Mouse (Mus musculus) neural tube, embryonic 11.5 days (tissue): ENCODE measurements around the gene Zfr2. TPM values are rescaled to one million over a fixed set of nuclear protein-coding genes. Genes with fewer than 3 reads are reported as not detected.

Source experiments
- ATAC-seq: fragments of 200-750 bp; cut with Nextera tagmentation; 2 replicates; pipeline ENCODE4 v1.8.0; 2017; ENCODE audit warnings: moderate number of reproducible peaks, mild to moderate bottlenecking, moderate TSS enrichment, moderate library complexity; ENCODE audit not compliant: insufficient read depth, low FRiP score, low TSS enrichment
- DNase-seq: peaks from one replicate; pipeline ENCODE4 v3.0.0-alpha.2; 2015; ENCODE audit warnings: low spot score
- H3K27ac ChIP-seq: fragments of 300-500 bp; sonication (generic); 2 replicates; pipeline ENCODE4 v1.5.1; 2014; ENCODE audit warnings: low read depth, mild to moderate bottlenecking, low read length
- H3K27me3 ChIP-seq: fragments of 300-500 bp; sonication (generic); 2 replicates; pipeline ENCODE4 v1.6.1; 2014; ENCODE audit warnings: mild to moderate bottlenecking, low read length, mixed read lengths; ENCODE audit not compliant: control insufficient read depth, insufficient read depth
- H3K36me3 ChIP-seq: fragments of 300-500 bp; sonication (generic); 2 replicates; pipeline ENCODE4 v1.6.1; 2014; ENCODE audit warnings: mild to moderate bottlenecking, low read length, moderate library complexity, mixed read lengths; ENCODE audit not compliant: control insufficient read depth, insufficient read depth
- H3K4me1 ChIP-seq: fragments of 300-500 bp; sonication (generic); 2 replicates; pipeline ENCODE4 v1.6.1; 2014; ENCODE audit warnings: low read length, mixed read lengths; ENCODE audit not compliant: control insufficient read depth, insufficient read depth
- H3K4me2 ChIP-seq: fragments of 300-500 bp; sonication (generic); 2 replicates; pipeline ENCODE4 v1.6.1; 2014; ENCODE audit warnings: low read depth, mild to moderate bottlenecking, moderate library complexity
- H3K4me3 ChIP-seq: fragments of 300-500 bp; sonication (generic); 2 replicates; pipeline ENCODE4 v1.5.1; 2014; ENCODE audit warnings: low read depth, low read length
- H3K9ac ChIP-seq: fragments of 300-500 bp; sonication (generic); 2 replicates; pipeline ENCODE4 v1.6.1; 2014; ENCODE audit warnings: mild to moderate bottlenecking, low read length
- H3K9me3 ChIP-seq: fragments of 300-500 bp; sonication (generic); 2 replicates; pipeline ENCODE4 v1.6.1; 2016; ENCODE audit warnings: low read length; ENCODE audit not compliant: control insufficient read depth
- WGBS: fragments of 180-500 bp; shearing (Covaris S2); extraction: QIAGEN DNeasy Blood & Tissue Kit; methylation state at CpG from one replicate; pipeline ENCODE4 v1.1.7; 2014; 5-methylcytosine and 5-hydroxymethylcytosine counted together
- polyA plus RNA-seq: library from polyadenylated mRNA; unstranded; fragments of >200 nt; fragmentation: Nextera tagmentation; extraction: Ambion mirVana; gene quantifications from 2 replicates; pipeline ENCODE4 v1.2.1, GENCODE M21; 2014

Gene Zfr2
- polyA plus RNA-seq, 1 experiment from 2014 or later, result 6.0 TPM

DNA sequence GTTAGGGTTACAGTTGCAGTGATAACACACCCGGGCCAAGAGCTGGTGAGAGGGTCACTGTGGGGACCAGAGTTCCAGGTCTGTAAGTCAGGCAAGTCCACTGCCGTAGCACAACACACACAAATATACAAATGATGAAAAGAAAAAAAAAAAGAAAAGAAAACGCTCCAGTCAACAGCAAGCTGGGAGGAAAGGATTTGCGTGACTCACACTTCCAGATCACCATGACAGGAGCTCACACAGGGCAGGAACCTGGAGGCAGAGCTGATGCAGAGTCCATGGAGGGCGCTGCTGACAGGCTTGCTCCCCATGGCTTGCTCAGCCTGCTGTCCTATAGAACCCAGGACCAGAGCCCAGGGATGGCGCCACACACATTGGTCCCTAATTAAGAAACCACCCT is 1.3 kb downstream of the Zfr2 start:
- Histone ChIP-seq H3K27ac (no peak overlapping the region), H3K9ac (no peak overlapping the region), H3K4me1 (no peaks in the 10 kb centered on the region), H3K4me2 (no peak overlapping the region), H3K4me3 (no peak overlapping the region), H3K27me3 (peaks cover 22% of the 10 kb centered on the region), H3K36me3 (no peaks in the 10 kb centered on the region), H3K9me3 (no peaks in the 10 kb centered on the region)
- DNase-seq (no peak), ATAC-seq (no peak)
- 90% methylated on average over 6 of the region's 6 CpGs for WGBS

DNA sequence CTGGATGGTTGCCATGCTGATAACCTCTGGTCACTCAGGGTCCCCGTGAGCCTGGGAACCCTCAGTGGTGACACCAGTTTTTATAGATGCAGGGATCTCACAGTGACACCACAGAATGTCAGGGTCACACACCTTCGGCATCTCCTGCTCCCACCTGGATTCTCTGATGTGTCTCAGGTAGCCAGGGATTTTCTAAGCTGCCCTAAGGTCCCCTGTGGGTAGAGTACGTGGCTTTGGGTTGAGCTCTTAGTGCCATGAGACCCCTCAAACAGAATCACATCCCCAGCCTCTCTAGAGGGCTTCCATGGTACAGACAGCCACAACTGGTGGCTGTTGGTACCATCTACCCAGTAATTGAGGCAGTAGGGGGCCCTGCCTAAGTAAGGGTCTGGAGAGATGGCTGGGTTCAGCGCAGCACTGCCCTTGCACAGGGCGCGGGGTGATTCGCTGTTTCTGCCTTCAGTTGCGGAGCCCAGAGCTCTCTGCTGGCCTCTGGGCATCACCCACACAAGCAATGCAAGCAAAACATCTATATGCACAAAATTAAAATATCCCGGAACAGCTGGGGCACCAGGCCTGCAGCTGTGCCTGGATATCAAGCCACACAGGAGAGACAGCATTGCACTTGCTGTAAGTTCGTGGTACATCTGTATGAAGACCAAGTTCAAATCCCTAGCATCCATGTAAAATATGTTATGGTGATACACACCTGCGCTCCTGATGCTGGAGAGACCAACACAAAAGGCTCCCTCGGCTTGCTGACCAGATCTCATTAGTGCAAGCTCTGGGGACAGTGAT is 3.7 kb downstream of the Zfr2 start:
- H3K4me2 ChIP-seq, result no peak overlapping the region
- no peak overlapping the region for H3K27ac ChIP-seq
- H3K27me3 ChIP-seq, result peaks cover 14% of the 10 kb centered on the region
- H3K9me3 ChIP-seq, result no peaks in the 10 kb centered on the region
- ATAC-seq (no peak), DNase-seq (no peak)
- WGBS, result 85% methylated on average over 12 of the region's 12 CpGs
- no peaks in the 10 kb centered on the region for H3K36me3 ChIP-seq
- no peak overlapping the region for H3K9ac ChIP-seq
- H3K4me1 ChIP-seq, result peaks cover 4% of the 10 kb centered on the region; the same call in 1 of the 2 replicates
- no peak overlapping the region for H3K4me3 ChIP-seq

DNA sequence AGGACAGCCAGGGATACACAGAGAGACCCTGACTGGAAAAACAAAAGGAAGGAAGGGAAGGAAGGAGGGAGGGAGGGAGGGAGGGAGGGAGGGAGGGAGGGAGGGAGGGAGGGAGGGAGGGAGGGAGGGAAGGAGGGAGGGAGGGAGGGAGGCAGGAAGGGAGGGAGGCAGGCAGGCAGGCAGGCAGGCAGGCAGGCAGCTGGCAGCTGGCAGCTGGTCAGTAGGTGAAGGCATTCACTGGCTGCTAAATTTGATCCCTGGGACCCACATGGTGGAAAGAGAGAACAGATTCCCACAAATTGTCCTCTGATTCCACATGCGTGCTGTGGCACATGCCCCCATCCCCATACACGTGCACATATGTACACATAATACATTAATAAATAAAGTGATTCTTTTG is 5.7 kb downstream of the Zfr2 start:
- Histone ChIP-seq H3K4me3 (no peak overlapping the region), H3K9ac (no peak overlapping the region)

GRCm38 (mm10) chr10:81240876-81241275 is 7.9 kb downstream of the Zfr2 start:
- H3K4me3 ChIP-seq, result no peak overlapping the region
- peaks cover 4% of the 10 kb centered on the region; the same call in 1 of the 2 replicates for H3K4me1 ChIP-seq
- H3K27me3 ChIP-seq, result peaks cover 16% of the 10 kb centered on the region
- peak; percentile 79 for DNase-seq
- WGBS, result 26% methylated on average over 13 of the region's 13 CpGs
- H3K4me2 ChIP-seq, result no peak overlapping the region
- H3K27ac ChIP-seq, result no peak overlapping the region
- H3K9ac ChIP-seq, result no peak overlapping the region
- no peaks in the 10 kb centered on the region for H3K36me3 ChIP-seq
- no peaks in the 10 kb centered on the region for H3K9me3 ChIP-seq
- ATAC-seq, result no peak

More for the DNA sequence above, 5.7 kb downstream of the Zfr2 start:
- peaks cover 16% of the 10 kb centered on the region for H3K27me3 ChIP-seq
- no peak overlapping the region for H3K27ac ChIP-seq
- H3K36me3 ChIP-seq, result no peaks in the 10 kb centered on the region
- peaks cover 4% of the 10 kb centered on the region; the same call in 1 of the 2 replicates for H3K4me1 ChIP-seq
- WGBS, result 77% methylated on average over 2 of the region's 2 CpGs
- H3K9me3 ChIP-seq, result no peaks in the 10 kb centered on the region
- DNase-seq (no peak), ATAC-seq (no peak)
- no peak overlapping the region for H3K4me2 ChIP-seq

DNA sequence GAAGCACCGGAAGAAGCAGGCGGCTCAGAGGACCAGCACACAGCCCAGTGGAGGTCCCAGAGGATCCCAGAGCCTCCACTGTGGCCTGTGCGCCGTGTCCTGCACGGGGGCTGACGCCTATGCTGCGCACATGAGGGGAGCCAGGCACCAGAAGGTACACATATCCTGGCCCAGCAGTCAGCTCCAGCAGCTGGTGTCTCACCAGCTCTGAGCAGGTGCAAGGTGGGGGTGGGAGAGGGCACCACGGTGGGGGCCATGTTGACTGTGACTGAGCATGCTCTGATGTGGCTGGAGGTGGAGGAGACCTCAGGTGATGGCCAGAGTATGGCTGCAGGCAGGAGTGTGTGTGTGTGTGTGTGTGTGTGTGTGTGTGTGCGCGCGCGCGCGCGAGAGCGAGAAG is 9.1 kb downstream of the Zfr2 start:
- no peak overlapping the region for H3K27ac ChIP-seq
- peaks cover 4% of the 10 kb centered on the region; the same call in 1 of the 2 replicates for H3K4me1 ChIP-seq
- ATAC-seq (no peak), DNase-seq (no peak)
- no peak overlapping the region for H3K4me3 ChIP-seq
- no peaks in the 10 kb centered on the region for H3K36me3 ChIP-seq
- no peaks in the 10 kb centered on the region for H3K9me3 ChIP-seq
- WGBS, result 90% methylated on average over 16 of the region's 16 CpGs
- no peak overlapping the region for H3K4me2 ChIP-seq
- H3K27me3 ChIP-seq, result peaks cover 16% of the 10 kb centered on the region
- no peak overlapping the region for H3K9ac ChIP-seq

DNA sequence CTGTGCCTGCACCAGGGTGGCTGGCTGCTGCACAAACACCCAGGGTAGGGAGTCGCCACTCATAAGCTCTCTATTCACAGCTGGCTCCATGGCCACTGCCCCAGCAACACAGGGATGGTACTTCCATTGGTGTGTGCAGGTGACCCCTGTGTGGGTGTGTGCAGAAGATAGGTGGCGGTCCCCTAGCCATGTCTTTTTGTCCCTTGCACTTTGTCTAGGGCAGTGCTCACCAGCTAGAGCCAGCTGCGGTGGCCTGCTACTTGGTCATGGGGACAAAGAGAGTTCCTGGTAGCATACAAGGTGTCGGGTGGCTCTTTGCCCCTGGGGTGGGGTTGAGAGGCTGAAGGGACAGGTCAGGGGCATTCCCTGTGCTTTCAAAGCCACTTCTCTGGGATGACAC is 11.2 kb downstream of the Zfr2 start:
- no peak overlapping the region for H3K4me2 ChIP-seq
- peaks cover 4% of the 10 kb centered on the region; the same call in 1 of the 2 replicates for H3K4me1 ChIP-seq
- H3K9me3 ChIP-seq, result no peaks in the 10 kb centered on the region
- no peak overlapping the region for H3K9ac ChIP-seq
- H3K36me3 ChIP-seq, result no peaks in the 10 kb centered on the region
- no peak overlapping the region for H3K27ac ChIP-seq
- WGBS, result 74% methylated on average over 4 of the region's 4 CpGs
- H3K27me3 ChIP-seq, result peaks cover 14% of the 10 kb centered on the region
- ATAC-seq (no peak), DNase-seq (no peak)
- H3K4me3 ChIP-seq, result no peak overlapping the region

DNA sequence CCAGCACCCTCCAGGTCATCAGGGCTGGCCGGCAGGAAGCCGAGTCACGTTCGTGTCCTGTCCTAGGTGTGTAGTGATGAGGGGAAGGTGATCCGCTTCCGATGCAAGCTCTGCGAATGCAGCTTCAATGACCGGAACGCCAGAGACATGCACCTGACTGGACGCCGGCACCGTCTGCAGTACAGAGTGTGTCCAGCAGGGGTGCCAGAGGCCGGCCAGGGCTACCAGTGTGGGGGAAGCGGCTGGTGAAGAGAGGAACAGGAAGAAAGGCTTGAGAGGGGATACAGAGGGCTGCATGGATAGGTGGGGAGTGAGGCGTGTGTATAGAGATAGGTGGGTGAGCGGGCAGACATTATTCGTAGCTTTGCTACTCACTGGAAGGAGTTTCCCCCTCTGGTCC is 11.6 kb downstream of the Zfr2 start:
- peak; percentile 84 for DNase-seq
- Histone ChIP-seq H3K36me3 (no peaks in the 10 kb centered on the region), H3K27me3 (peaks cover 10% of the 10 kb centered on the region), H3K4me3 (no peak overlapping the region), H3K9ac (no peak overlapping the region), H3K9me3 (no peaks in the 10 kb centered on the region), H3K4me2 (no peak overlapping the region), H3K4me1 (peaks cover 4% of the 10 kb centered on the region; the same call in 1 of the 2 replicates), H3K27ac (no peak overlapping the region)
- WGBS, result 11% methylated on average over 17 of the region's 17 CpGs
- ATAC-seq, result peak; percentile 64

DNA sequence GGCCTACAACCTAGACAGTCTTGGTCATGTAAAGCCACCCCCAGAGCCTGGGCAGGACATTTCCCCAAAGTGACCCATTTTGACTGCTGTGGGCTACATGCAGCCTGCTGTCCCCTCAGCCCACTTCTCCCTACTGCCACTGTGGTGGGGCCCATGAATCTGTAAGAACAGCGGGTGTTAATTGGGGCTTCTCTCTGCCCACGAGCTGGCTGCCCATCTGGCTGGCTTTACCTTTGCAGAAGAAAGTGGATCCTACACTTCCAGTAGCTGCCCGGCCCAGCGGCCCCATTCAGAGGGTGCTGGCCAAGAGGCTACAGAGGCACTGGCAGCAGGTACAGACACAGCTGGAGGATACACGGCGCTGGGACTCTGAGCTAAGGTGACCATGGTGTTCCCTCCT is 12.2 kb downstream of the Zfr2 start:
- Histone ChIP-seq H3K4me2 (no peak overlapping the region), H3K36me3 (no peaks in the 10 kb centered on the region), H3K27me3 (peaks cover 4% of the 10 kb centered on the region), H3K4me1 (peaks cover under 1% of the 10 kb centered on the region; the same call in 1 of the 2 replicates), H3K4me3 (no peak overlapping the region), H3K9me3 (no peaks in the 10 kb centered on the region), H3K27ac (no peak overlapping the region), H3K9ac (no peak overlapping the region)
- DNase-seq (no peak), ATAC-seq (no peak)
- 92% methylated on average over 6 of the region's 6 CpGs for WGBS

- Histone ChIP-seq H3K9ac (no peak overlapping the region), H3K4me2 (no peak overlapping the region), H3K27me3 (peaks cover 19% of the 10 kb centered on the region; the same call in 1 of the 2 replicates), H3K27ac (no peak overlapping the region), H3K4me1 (no peaks in the 10 kb centered on the region; the same call in 1 of the 2 replicates), H3K9me3 (no peaks in the 10 kb centered on the region), H3K4me3 (no peak overlapping the region), H3K36me3 (no peaks in the 10 kb centered on the region)
- DNase-seq (no peak), ATAC-seq (no peak)
- 95% methylated on average over 2 of the region's 2 CpGs for WGBS
Observed at GRCm38 (mm10) chr10:81247804-81248203, 14.8 kb downstream of the Zfr2 start.
